Comparison of ENCODE assay signal across 8 mouse cellular contexts in the genomic region with DNA sequence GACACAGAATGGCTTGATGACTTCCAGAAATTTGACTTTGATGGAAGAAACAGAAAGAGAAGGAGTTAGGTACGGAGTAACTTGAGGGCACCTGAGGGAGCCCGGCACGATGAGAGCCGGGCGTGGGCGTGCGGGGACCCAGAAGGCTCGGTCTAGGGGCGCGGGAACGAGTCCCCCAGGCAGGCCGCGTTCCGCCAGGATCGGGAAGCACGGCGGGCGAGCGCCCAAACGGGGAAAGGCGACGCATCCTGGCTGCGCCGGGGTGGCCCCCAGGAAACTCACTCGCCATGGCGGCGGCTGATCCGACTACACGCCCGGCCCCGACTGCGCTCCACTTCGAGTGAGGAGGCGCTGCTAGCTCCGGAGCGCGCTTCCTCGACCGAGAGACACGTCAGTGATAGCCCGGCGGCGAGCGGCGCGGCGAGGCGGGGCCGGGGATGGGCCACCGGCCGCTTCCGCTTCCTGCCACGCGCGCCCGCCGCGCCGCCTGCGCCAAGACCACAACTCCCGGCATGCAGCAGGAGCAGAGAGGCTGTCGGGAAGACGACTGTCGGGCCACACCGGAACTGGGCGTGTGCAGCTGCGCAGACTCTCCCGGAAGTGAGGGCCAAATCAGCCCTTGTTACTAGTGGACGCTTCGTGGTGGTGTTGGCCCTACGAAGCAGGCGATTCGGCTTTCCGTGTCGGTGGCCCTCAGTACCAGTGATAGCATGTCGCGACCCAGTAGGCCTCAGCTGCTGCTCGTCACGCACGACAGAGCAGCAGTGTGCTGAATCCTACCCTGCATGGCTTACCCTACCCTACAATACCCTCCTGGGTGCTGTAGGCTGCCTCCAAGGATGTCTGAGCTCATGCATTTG. TPM values are rescaled to one million over a fixed set of nuclear protein-coding genes. Genes with fewer than 3 reads are reported as not detected.
DNase-seq lines count a peak whose midpoint lies in the region; ATAC-seq and TF ChIP-seq lines count a peak whose summit lies in the region.

A gene (minus strand): TSS at position 502 of the 860 bp plus-strand sequence.

- no peaks in the 10 kb centered on the region for H3K27me3 ChIP-seq in hindbrain, postnatal 0 days (ENCODE audit: insufficient read depth, low read length)

- under 1% methylated on average over 79 of the region's 80 CpGs for WGBS in hindbrain, postnatal 0 days

- peak within 1 kb of the TSS; percentile 96 for H3K4me2 ChIP-seq in hindbrain, postnatal 0 days (ENCODE audit: low read depth, low read length)

- H3K27ac ChIP-seq in gastrocnemius, adult 2 months, result peak within 1 kb of the TSS; percentile 97
- peak within 1 kb of the TSS; percentile 98 for H3K27ac ChIP-seq in hindbrain, postnatal 0 days
- peak within 1 kb of the TSS; percentile 93 for H3K27ac ChIP-seq in left cerebral cortex, adult 2 months

- ATAC-seq in common myeloid progenitor, adult 5-6 weeks (replicated peaks; ENCODE audit: low read depth, poor library complexity, severe bottlenecking), result peak; percentile 94
- ATAC-seq in hindbrain, postnatal 0 days, result peak; percentile 99
- ATAC-seq in megakaryocyte, adult 5-6 weeks (ENCODE audit: poor library complexity, severe bottlenecking), result peak; percentile 95

- peak within 1 kb of the TSS; percentile 96 for H3K4me3 ChIP-seq in gastrocnemius, adult 2 months
- peak within 1 kb of the TSS; percentile 82 for H3K4me3 ChIP-seq in hindbrain, postnatal 0 days (ENCODE audit: low read length)
- H3K4me3 ChIP-seq in left cerebral cortex, adult 2 months, result peak within 1 kb of the TSS; percentile 99

- peaks cover 25% of the 10 kb centered on the region for H3K36me3 ChIP-seq in hindbrain, postnatal 0 days (ENCODE audit: insufficient read depth, low read length)

- H3K4me1 ChIP-seq in hindbrain, postnatal 0 days (ENCODE audit: insufficient read depth, low read length), result no peaks in the 10 kb centered on the region; the same call in 1 of the 2 replicates

- H3K9me3 ChIP-seq in hindbrain, postnatal 0 days (ENCODE audit: low read length), result no peaks in the 10 kb centered on the region

- no peak for TF ChIP-seq CTCF in gastrocnemius, adult 2 months (IDR thresholded peaks at IDR 0.05)
- TF ChIP-seq CTCF in hindbrain, postnatal 0 days (IDR thresholded peaks at IDR 0.05; ENCODE audit: low read depth), result peak; percentile 29; the same call in 1 of the 2 replicates
- no peak; the same call in 1 of the 2 replicates for TF ChIP-seq CTCF in left cerebral cortex, adult 2 months (IDR thresholded peaks at IDR 0.05)

- peak within 1 kb of the TSS; percentile 95 for H3K9ac ChIP-seq in hindbrain, postnatal 0 days (replicated peaks; ENCODE audit: low read length)

- DNase-seq in ZHBTc4 (ENCODE audit: low read depth, low spot score), result peak; percentile 97
- DNase-seq in gastrocnemius, adult 2 months, result peak; percentile 98
- peak; percentile 98 for DNase-seq in hindbrain, postnatal 0 days (ENCODE audit: low spot score)
- peak; percentile 94 to 96 for DNase-seq in left cerebral cortex, adult 2 months (ENCODE audit: extremely low spot score in 1 of 2, low spot score in 2 of 2)
- peak; percentile 96 for DNase-seq in right cerebral cortex, adult 2 months (ENCODE audit: low spot score in 2 of 2)
- DNase-seq in urinary bladder, postnatal 14 days (ENCODE audit: low spot score), result peak; percentile 96

- intact Hi-C loops in gastrocnemius, adult 2 months (cut with DNase I), result loop anchor here (5.0 kb wide), 1 partner anchor 71 kb away; a partner anchor contains a TSS
- intact Hi-C loops in left cerebral cortex, adult 2 months (cut with DNase I), result loop anchor here (10.0 kb wide), 1 partner anchor 624 kb away; no protein-coding TSS in a partner anchor

RNA-seq across cellular contexts. Expression of the gene that starts here (rescaled TPM):
- total RNA-seq in common myeloid progenitor, adult 5-6 weeks (2017), result 76.9 and 101 TPM in 2 replicates
- total RNA-seq in gastrocnemius, adult 2 months (2021), result 10 to 100 TPM; 17.7 to 23.3 TPM
- 183 and 201 TPM in 2 replicates for total RNA-seq in hindbrain, postnatal 0 days (2014; rRNA removed)
- polyA plus RNA-seq in hindbrain, postnatal 0 days (2015; fragmentation: Nextera tagmentation; extraction: Ambion mirVana), result 129 and 133 TPM in 2 replicates
- total RNA-seq in left cerebral cortex, adult 2 months (2021), result 10 to 100 TPM; 81.4 to 82.0 TPM
- total RNA-seq in megakaryocyte, adult 5-6 weeks (2015), result 96.0 and 127 TPM in 2 replicates
- 93.5 and 115 TPM in 2 replicates for total RNA-seq in megakaryocyte, adult 5-6 weeks (2017)

Comparison
In these comparisons a context has a peak if more than half of its experiments do, and no peak if none do; other contexts are left out.
1. Peak in every context shown above with its lines: DNase-seq, ATAC-seq, H3K4me3 ChIP-seq and H3K27ac ChIP-seq.